Mouse (Mus musculus): Measurements from ENCODE around the gene Lrtm2. TPM values are rescaled to one million over a fixed set of nuclear protein-coding genes. Genes with fewer than 3 reads are reported as not detected.
A peak's percentile ranks its signal among the peaks of the same experiment; 100 is the strongest.
"Not testable (repeated sequence)": the region's sequence is repeated elsewhere in the genome, so short reads cannot be mapped to it uniquely, and the experiment has no call there.

Gene Lrtm2
- 49.9 and 50.2 TPM in 2 replicates for polyA plus RNA-seq (2012; rRNA removed)

DNA sequence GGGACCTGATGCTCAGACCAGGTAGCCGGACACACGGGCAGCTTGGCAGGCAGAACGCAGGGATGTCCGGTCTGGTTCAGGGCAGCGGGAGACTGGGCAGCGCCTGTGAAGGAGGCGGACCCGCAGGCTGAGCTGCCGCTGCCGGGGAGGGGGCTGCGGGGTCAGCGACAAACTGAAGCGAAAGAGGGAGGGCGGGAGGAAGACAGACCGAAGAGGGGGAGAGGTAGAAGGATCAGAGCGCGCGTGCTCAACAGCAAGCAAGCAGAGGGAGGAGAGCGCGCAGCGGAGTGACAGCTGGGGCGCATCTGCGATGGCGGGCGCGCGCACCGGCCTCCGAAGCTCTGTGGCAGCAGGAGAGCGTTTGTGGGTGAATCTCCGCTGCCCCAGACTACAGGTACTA is at the start of gene Lrtm2:
Gene Lrtm2 (minus strand): TSS at position 261 of the 400 bp plus-strand sequence.
- H3K4me1 ChIP-seq (ENCODE audit: control insufficient read depth, insufficient read depth, low read length): peaks cover 2% of the 10 kb centered on the region
- H3K27ac ChIP-seq (ENCODE audit: insufficient read depth, low read length): peak within 1 kb of the TSS; percentile 94
- TF ChIP-seq CTCF (IDR thresholded peaks at IDR 0.05; ENCODE audit: extremely low read depth, insufficient read depth, low read length) (no peak), POLR2A (IDR thresholded peaks at IDR 0.05; ENCODE audit: extremely low read depth, insufficient read depth, low read length) (peak; percentile 67)

DNA sequence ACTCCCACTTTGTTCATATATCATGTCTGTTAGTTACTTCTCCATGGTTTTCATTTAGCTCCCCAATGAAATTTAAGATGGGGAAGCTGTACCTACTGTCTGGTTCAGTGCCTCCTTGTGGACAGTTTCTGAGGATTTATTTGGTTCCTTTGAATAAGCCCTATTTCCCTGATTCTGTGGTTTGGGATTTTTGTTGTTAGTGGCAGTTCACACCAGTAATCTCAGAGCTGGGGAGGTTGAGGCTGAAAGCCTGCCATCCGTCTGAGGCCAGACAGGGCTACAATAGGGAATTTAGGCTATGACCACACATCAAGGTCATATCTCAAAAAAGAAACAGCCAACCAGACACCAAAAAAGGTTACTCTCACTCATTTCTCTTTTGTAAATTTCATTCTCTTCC is 48.1 kb upstream of the Lrtm2 start:
- TF ChIP-seq POLR2A (IDR thresholded peaks at IDR 0.05; ENCODE audit: extremely low read depth, insufficient read depth, low read length) (no peak), CTCF (IDR thresholded peaks at IDR 0.05; ENCODE audit: extremely low read depth, insufficient read depth, low read length) (no peak)

More for the DNA sequence above, at the start of gene Lrtm2:
- peak within 1 kb of the TSS; percentile 95 for H3K4me3 ChIP-seq (ENCODE audit: insufficient read depth, low read length)

DNA sequence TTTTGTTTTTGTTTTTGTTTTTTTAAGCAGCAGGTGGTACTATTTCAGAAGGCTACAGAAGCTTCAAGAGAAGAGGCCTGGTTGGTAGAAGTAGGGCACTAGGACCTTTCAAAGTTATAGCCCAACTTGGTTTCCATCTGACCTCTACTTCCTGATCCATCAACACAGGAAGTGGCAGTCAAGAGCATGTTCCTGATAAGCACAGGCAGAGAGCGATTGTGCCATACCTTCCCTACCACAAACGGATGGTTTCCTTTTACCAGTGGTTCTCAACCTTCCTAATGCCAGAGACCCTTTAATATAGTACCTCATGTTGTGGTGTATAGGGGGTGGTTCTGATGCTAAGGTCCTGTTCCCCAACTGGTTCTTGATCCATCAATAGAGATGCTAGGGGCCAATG is 47.0 kb upstream of the Lrtm2 start:
- H3K27ac ChIP-seq (ENCODE audit: insufficient read depth, low read length): no peak overlapping the region
- TF ChIP-seq CTCF (IDR thresholded peaks at IDR 0.05; ENCODE audit: extremely low read depth, insufficient read depth, low read length): no peak
- H3K4me1 ChIP-seq (ENCODE audit: control insufficient read depth, insufficient read depth, low read length): no peaks in the 10 kb centered on the region
- H3K4me3 ChIP-seq (ENCODE audit: insufficient read depth, low read length): no peak overlapping the region

More for the DNA sequence above, 48.1 kb upstream of the Lrtm2 start:
- no peak overlapping the region for H3K27ac ChIP-seq (ENCODE audit: insufficient read depth, low read length)
- no peaks in the 10 kb centered on the region for H3K4me1 ChIP-seq (ENCODE audit: control insufficient read depth, insufficient read depth, low read length)
- H3K4me3 ChIP-seq (ENCODE audit: insufficient read depth, low read length): no peak overlapping the region

DNA sequence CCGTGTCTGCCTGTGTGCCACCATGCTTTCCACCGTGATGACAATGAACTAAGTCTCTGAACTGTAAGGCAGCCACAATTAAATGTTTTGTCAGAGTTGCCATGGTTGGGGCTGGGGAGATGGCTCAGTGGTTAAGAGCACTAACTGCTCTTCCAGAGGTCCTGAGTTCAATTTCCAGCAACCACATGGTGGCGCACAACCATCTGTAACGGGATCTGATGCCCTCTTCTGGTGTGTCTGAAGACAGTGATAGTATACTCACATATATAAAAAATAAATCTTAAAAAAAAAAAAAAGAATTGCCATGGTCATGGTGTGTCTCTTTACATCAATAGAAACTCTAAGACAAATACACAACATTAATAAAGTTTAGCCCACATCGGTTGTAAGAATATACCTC is 44.5 kb upstream of the Lrtm2 start:
- H3K27ac ChIP-seq (ENCODE audit: insufficient read depth, low read length): no peak overlapping the region
- H3K4me1 ChIP-seq (ENCODE audit: control insufficient read depth, insufficient read depth, low read length): no peaks in the 10 kb centered on the region
- H3K4me3 ChIP-seq (ENCODE audit: insufficient read depth, low read length): no peak overlapping the region
- TF ChIP-seq POLR2A (IDR thresholded peaks at IDR 0.05; ENCODE audit: extremely low read depth, insufficient read depth, low read length) (no peak), CTCF (IDR thresholded peaks at IDR 0.05; ENCODE audit: extremely low read depth, insufficient read depth, low read length) (no peak)

DNA sequence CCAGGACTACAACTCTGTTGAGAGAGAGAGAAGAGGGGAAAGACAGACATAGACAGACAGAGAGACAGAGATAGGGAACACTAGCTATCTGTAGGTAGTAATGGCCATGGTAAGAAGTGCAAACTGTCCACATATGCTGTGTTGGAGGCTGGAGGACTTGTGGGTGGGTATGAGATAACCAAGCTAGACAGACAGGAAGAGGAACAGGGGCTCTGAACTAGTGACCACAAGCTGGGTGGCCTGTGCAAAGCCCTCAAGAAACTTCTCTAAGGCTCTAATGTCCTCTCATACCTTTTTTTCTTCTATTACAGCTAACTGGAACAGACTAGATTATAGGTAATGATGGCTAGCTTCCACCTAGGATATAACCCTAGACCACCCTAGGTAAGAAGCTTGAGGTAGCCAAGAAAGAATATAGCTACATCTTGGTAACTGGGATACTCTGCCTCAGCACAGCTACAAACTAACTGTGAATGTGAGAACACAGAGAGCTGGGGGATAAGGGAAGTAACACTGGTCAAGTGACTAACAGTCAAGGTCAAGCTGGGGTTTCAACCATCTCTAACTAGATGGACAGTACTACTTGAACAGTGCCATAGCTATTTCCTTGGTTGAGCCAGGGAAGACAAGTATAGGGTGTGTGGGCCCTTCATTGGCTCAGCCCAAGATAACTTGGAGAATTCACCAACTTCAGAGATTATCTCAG is 42.6 kb upstream of the Lrtm2 start:
- H3K4me3 ChIP-seq (ENCODE audit: insufficient read depth, low read length): no peak overlapping the region
- TF ChIP-seq CTCF (IDR thresholded peaks at IDR 0.05; ENCODE audit: extremely low read depth, insufficient read depth, low read length) (no peak), POLR2A (IDR thresholded peaks at IDR 0.05; ENCODE audit: extremely low read depth, insufficient read depth, low read length) (no peak)
- H3K27ac ChIP-seq (ENCODE audit: insufficient read depth, low read length): no peak overlapping the region
- no peaks in the 10 kb centered on the region for H3K4me1 ChIP-seq (ENCODE audit: control insufficient read depth, insufficient read depth, low read length)

GRCm38 (mm10) chr6:119372237-119372636 is 41.7 kb upstream of the Lrtm2 start:
- Histone ChIP-seq H3K4me3 (ENCODE audit: insufficient read depth, low read length) (no peak overlapping the region), H3K27ac (ENCODE audit: insufficient read depth, low read length) (no peak overlapping the region), H3K4me1 (ENCODE audit: control insufficient read depth, insufficient read depth, low read length) (no peaks in the 10 kb centered on the region)
- TF ChIP-seq CTCF (IDR thresholded peaks at IDR 0.05; ENCODE audit: extremely low read depth, insufficient read depth, low read length) (no peak), POLR2A (IDR thresholded peaks at IDR 0.05; ENCODE audit: extremely low read depth, insufficient read depth, low read length) (no peak)

- H3K4me3 ChIP-seq (ENCODE audit: insufficient read depth, low read length): no peak overlapping the region
- no peaks in the 10 kb centered on the region for H3K4me1 ChIP-seq (ENCODE audit: control insufficient read depth, insufficient read depth, low read length)
- TF ChIP-seq CTCF (IDR thresholded peaks at IDR 0.05; ENCODE audit: extremely low read depth, insufficient read depth, low read length): peak; percentile 18; the same call in 1 of the 2 replicates
- TF ChIP-seq POLR2A (IDR thresholded peaks at IDR 0.05; ENCODE audit: extremely low read depth, insufficient read depth, low read length): no peak
- H3K27ac ChIP-seq (ENCODE audit: insufficient read depth, low read length): no peak overlapping the region
Measured at GRCm38 (mm10) chr6:119371624-119372023, 41.1 kb upstream of the Lrtm2 start.

GRCm38 (mm10) chr6:119367382-119367781 is 36.8 kb upstream of the Lrtm2 start:
- H3K4me3 ChIP-seq (ENCODE audit: insufficient read depth, low read length): no peak overlapping the region
- H3K4me1 ChIP-seq (ENCODE audit: control insufficient read depth, insufficient read depth, low read length): no peaks in the 10 kb centered on the region
- H3K27ac ChIP-seq (ENCODE audit: insufficient read depth, low read length): no peak overlapping the region
- TF ChIP-seq POLR2A (IDR thresholded peaks at IDR 0.05; ENCODE audit: extremely low read depth, insufficient read depth, low read length) (no peak), CTCF (IDR thresholded peaks at IDR 0.05; ENCODE audit: extremely low read depth, insufficient read depth, low read length) (no peak)

GRCm38 (mm10) chr6:119366800-119367199 is 36.2 kb upstream of the Lrtm2 start:
- not testable (repeated sequence) for H3K27ac ChIP-seq (ENCODE audit: insufficient read depth, low read length); H3K4me1 ChIP-seq (ENCODE audit: control insufficient read depth, insufficient read depth, low read length); H3K4me3 ChIP-seq (ENCODE audit: insufficient read depth, low read length)

GRCm38 (mm10) chr6:119363593-119363992 is 33.0 kb upstream of the Lrtm2 start:
- no peak for TF ChIP-seq CTCF (IDR thresholded peaks at IDR 0.05; ENCODE audit: extremely low read depth, insufficient read depth, low read length)
- no peak for TF ChIP-seq POLR2A (IDR thresholded peaks at IDR 0.05; ENCODE audit: extremely low read depth, insufficient read depth, low read length)
- H3K27ac ChIP-seq (ENCODE audit: insufficient read depth, low read length): no peak overlapping the region
- H3K4me3 ChIP-seq (ENCODE audit: insufficient read depth, low read length): no peak overlapping the region
- no peaks in the 10 kb centered on the region for H3K4me1 ChIP-seq (ENCODE audit: control insufficient read depth, insufficient read depth, low read length)

Measured in cortical plate, adult 2 months (tissue).